Mouse (Mus musculus) spleen, adult 2 months (tissue): ENCODE data around the gene Adss.

ENCODE experiments used
- CTCF ChIP-seq: fragments of 200-500 bp; IDR thresholded peaks from 2 replicates; pipeline ENCODE4 v1.5.1; 2011; ENCODE audit warnings: mild to moderate bottlenecking, inconsistent platforms; ENCODE audit not compliant: insufficient read depth, insufficient read length, insufficient replicate concordance; ENCODE audit errors: extremely low read depth
- POLR2A ChIP-seq: fragments of 200-500 bp; IDR thresholded peaks from 2 replicates; pipeline ENCODE4 v1.6.1; 2011; ENCODE audit warnings: low read depth, low read length, inconsistent platforms

DNA sequence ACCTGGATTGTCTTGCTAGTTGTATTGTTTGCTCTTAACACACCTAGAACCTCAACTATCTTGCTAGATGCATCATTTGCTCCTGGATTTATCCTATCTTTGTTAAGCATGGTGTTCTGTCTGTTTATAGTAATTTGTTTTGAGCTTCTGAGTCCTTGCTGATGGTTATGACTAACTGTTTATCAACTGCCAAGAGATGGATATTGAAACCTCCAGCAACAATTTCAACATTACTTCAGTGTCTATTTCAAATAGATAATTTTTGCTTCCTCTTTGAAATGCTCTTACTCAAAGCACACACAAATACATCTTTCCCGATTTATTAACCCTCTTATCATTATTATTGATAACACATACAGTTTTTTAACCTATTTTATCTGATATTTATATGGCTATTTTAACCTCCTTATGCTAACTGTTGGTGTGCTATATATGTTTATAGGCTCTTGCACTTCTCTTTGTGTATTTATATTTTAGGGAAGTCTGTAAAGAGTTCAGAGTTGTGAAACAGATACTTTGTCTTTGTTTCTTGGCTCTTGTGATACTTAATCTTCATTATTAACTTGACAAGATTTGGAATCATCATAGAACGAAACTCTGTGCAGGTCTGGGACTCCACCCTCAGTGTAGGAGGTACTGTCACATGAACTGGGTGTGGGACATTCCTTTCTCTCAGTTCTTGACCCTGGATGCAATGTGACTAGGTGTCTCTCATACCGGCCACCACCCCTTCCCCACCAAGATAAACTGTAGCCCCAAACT, 82.5 kb downstream of the Adss start:
- TF ChIP-seq CTCF, result no peak
- TF ChIP-seq POLR2A, result no peak
